Mouse (Mus musculus) brain, embryonic 18.5 days (tissue): Measurements from ENCODE around the gene Arhgap33.
A peak's percentile ranks its signal among the peaks of the same experiment; 100 is the strongest.

Source experiments
- DNase-seq: peaks from one replicate; pipeline ENCODE4 v3.0.0-alpha.2; 2012; ENCODE audit warnings: low read depth, low spot score

Gene Arhgap33

GRCm38 (mm10) chr7:30534633-30535577 is at the start of gene Arhgap33:
Gene Arhgap33, minus strand, starts transcription at chr7:30535060.
- peak; percentile 98 for DNase-seq

GRCm38 (mm10) chr7:30584339-30584738 is 49.5 kb upstream of the Arhgap33 start:
- no peak for DNase-seq

GRCm38 (mm10) chr7:30581547-30581946 is 46.7 kb upstream of the Arhgap33 start:
- DNase-seq, result no peak

- DNase-seq, result no peak
Measured at GRCm38 (mm10) chr7:30579950-30580349, 45.1 kb upstream of the Arhgap33 start.

GRCm38 (mm10) chr7:30572969-30573368 is 38.1 kb upstream of the Arhgap33 start:
- DNase-seq, result no peak

GRCm38 (mm10) chr7:30572389-30572788 is 37.5 kb upstream of the Arhgap33 start:
- DNase-seq, result no peak

- no peak for DNase-seq
Measured at GRCm38 (mm10) chr7:30567555-30567954, 32.7 kb upstream of the Arhgap33 start.

- DNase-seq, result no peak
Measured at GRCm38 (mm10) chr7:30566033-30566432, 31.2 kb upstream of the Arhgap33 start.

- no peak for DNase-seq
Measured at GRCm38 (mm10) chr7:30564970-30565571, 30.2 kb upstream of the Arhgap33 start, which contains the start of gene Igflr1. Gene Igflr1, plus strand, starts transcription at chr7:30565427.

GRCm38 (mm10) chr7:30563906-30564280 is 29.0 kb upstream of the Arhgap33 start:
- DNase-seq, result no peak

- peak; percentile 97 for DNase-seq
Measured at GRCm38 (mm10) chr7:30563117-30563905, 28.5 kb upstream of the Arhgap33 start, which contains the start of the genes U2af1l4, Gm49396 and Psenen. Gene U2af1l4, plus strand, starts transcription at chr7:30563301. Gene Gm49396, plus strand, starts transcription at chr7:30563344. Gene Psenen, minus strand, starts transcription at chr7:30563627.

GRCm38 (mm10) chr7:30562526-30563116 is 27.8 kb upstream of the Arhgap33 start:
- DNase-seq, result no peak

GRCm38 (mm10) chr7:30560296-30560695 is 25.4 kb upstream of the Arhgap33 start:
- DNase-seq, result no peak

GRCm38 (mm10) chr7:30559443-30559954 is 24.6 kb upstream of the Arhgap33 start, which contains the start of gene Lin37:
Gene Lin37, minus strand, starts transcription at chr7:30559838.
- peak; percentile 98 for DNase-seq

GRCm38 (mm10) chr7:30558656-30559442 is 24.0 kb upstream of the Arhgap33 start:
- DNase-seq, result no peak

- DNase-seq, result no peak
Measured at GRCm38 (mm10) chr7:30557901-30558514, 23.1 kb upstream of the Arhgap33 start.

- DNase-seq, result no peak
Measured at GRCm38 (mm10) chr7:30556894-30557536, 22.2 kb upstream of the Arhgap33 start.

GRCm38 (mm10) chr7:30553810-30554584 is 19.1 kb upstream of the Arhgap33 start:
- no peak for DNase-seq
